Mouse (Mus musculus) heart, adult 9 months (tissue): ENCODE data around the gene Ankrd34a.

Experiments
- DNase-seq, 2 experiments: peaks; one replicate each; pipeline ENCODE4 v3.0.0; 2022; ENCODE audit warnings: low spot score in 2 of 2

The Ankrd34a gene

DNA sequence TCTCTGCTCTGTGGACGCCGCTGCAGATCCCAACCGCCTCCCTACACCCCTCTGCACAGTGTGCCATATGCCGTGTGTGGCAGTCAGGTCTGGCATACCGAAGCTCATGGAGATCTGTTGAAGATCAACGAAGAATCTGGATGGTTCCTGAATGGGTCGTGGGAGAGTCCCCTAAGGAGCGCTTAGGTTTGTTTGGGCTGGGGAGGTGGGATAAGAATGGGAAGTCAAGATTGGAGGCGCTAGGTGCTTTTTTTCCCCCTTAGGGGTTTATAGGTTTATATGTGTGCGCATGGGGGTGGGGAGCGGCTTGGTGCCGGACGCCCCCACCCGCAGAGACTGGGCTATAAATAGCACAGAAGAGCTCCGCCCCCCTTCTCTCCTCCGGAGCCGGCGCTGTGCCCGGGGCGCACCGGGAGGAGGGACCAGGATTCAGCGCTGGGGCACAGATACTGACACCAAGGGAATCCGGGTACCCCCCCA is at the start of gene Ankrd34a:
TSS of gene Ankrd34a (plus strand) at position 409 of the 480 bp plus-strand sequence.
- DNase-seq, result peak; percentile 56 to 65

DNA sequence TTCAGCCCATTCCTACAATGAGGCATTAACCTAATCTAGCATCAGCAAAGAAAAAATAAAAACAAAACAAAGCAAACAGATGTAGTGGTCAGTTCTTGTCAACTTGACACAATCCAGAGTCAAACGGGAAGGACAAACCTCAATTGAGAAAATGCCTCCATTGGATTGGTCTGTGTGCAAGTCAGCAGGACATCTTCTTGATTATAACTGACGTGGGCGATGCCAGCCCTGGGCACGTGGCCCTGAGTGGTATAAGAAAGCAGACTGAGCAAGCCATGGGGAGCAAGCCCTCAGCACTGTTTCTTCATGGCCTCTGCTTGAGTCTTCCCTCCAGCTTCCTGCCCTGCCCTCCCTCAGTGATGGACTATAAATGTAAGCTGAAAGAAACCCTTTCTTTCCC is 49.6 kb upstream of the Ankrd34a start:
- no peak for DNase-seq

DNA sequence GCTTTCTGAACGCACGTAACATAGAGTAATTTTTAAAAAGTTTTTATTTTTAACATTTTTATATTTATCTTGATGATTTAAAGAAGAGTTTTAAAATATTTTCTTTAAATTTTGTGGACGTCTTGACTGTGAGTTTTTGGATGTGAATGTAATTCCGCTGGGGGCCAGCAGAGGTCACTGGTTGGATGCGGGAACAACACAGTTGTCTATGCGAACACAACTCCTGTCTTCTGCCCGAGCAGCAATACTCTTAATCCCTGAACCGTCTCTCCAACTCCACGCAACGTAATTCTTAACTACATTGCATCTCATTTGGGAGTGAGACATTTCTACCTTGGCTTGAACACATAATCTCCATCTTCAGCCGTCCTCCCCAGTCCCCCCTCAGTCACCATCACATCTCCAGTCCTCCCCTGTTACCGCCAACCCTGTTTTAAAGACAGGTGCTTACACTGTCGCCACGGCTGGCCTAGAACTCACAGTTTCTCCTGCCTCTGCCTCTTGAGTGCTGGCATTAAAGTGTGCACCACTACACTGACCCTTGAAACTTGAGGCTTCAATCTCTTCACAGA is 49.0 kb upstream of the Ankrd34a start:
- no peak for DNase-seq

DNA sequence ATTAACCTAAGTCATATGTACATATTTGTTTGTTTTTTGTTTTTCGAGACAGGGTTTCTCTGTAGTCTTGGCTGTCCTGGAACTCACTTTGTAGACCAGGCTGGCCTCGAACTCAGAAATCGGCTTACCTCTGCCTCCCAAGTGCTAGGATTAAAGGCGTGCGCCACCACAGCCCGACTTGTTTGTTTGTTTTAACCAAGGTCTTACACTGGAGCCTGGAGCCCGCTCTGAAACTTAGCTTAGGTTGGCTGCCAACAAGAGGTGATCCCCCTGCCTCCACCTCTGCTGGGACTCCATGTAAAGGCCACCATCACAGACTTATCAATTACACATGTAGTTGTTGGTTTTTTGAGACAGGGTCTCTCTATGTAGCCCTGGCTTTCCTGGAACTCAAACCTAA is 47.6 kb upstream of the Ankrd34a start:
- no peak for DNase-seq

DNA sequence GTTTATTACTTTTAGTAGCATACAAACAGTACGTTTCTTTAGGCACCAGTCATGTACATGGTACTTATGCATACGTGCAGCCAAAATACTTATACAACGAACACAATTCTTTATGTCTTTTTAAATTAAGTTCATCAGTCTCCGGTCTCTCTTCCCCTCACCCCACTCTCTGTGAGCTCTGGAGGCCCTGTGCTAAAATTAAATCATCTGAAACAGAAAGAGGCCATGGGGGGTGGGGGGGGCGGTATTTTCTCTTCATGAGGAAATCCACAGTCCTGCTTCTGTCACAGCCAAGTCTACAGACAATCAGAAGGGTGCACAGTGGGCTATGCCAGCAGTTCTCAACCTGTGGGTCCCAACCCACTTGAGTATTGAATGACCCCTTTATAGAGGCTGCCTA is 47.1 kb upstream of the Ankrd34a start:
- no peak for DNase-seq

DNA sequence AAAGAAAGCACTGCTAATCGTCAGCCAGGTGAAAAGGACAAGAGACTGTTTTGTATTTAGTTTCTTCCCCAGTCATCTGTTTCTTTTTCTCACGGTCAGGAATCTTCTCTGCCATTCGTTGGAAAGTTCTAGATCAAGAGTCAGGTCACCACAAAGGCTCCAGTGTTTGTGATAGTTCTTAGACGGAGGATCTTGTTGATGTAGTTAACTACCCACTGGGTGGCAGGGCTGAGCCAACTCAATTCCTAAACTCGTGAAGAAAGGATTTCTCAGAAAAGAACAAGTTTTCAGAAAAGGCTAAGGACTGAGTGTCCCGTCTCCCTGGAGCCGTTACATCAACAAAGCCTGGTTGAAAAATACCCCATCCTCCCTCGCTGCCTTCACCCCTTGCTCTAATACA is 45.2 kb upstream of the Ankrd34a start:
- peak; percentile 69 to 81 for DNase-seq

DNA sequence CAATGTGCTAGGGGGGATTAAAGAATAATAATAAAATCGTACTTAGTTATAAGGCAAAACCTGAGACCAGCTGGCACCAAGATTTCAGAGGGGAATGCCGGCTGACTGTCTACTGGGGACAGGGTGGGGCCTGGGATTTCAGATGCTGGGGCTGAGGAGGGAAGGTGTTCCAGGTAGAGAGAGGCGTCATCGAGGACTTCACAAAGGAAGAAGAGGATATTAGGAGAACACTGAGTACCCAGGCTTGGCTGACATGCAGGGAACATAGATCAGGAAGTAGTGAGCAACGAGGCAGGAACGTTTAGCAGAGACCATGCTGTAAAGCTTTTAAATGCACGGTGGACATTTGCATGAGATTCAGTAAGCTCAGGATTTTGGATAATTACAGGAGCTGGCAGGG is 44.5 kb upstream of the Ankrd34a start:
- peak; percentile 28 to 56 for DNase-seq

DNA sequence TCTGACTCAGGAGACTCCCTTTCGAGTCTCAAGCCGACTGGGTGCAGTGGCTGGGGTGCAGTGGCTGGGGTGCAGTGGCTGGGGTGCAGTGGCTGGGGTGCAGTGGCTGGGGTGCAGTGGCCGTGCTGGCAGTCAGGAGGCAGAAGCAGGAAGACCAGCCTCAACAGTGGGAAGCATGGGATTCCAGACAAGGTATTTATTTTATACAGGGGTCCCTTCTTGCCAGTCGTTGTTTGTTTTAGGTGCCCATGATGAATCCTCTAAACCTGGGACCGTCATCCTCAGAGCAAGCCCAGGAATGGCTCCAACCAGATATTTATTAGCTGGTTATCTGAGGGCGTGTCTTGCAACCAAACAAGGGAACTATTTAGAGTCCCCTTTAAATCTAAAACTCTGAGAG is 42.8 kb upstream of the Ankrd34a start:
- DNase-seq, result no peak

DNA sequence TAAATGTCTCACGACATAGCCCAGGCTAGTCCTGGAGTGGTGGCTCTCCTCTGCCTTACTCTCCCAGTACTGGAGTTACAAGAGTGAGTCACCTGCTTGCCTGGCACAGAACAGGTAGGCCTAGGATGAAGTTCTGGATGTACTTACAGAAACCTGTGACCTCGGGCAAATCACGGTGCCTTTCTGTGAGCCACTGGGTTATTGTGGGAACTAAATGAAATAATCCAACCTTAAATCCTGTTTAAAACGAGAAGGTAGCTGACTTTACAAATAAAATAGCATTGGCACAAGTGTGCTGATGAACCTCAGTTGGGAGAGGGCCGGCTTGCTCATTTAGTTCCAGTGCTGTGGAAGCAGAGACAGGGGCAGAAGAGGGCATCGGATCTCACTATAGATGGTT is 42.2 kb upstream of the Ankrd34a start:
- DNase-seq, result no peak

DNA sequence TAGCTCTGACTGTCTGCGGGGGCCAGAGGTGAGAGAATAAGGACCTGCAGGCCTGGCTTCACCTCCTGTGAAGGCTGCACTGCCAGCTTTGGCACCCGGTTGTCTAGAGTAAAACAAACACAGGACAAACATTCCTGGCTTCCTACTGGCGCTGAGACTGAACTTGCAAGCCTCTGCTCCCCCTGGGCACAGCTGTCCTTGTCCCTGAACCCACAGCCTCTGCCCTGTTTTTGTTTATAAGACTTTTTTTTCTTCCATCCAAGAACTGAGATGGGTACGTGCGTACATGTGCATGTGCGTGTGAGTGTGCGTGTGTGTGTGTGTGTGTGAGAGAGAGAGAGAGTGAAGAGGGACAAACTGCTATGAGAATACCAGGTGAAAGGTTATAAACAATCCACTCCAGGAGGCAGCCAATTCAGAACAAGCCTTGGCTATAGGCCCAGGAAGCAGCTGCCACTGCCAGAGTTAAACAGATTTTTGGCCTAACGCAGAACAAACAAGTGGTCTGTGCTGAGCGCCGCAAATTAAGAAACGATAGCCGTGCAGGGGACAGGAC is 41.3 kb upstream of the Ankrd34a start:
- peak; percentile 93 to 94 for DNase-seq

DNA sequence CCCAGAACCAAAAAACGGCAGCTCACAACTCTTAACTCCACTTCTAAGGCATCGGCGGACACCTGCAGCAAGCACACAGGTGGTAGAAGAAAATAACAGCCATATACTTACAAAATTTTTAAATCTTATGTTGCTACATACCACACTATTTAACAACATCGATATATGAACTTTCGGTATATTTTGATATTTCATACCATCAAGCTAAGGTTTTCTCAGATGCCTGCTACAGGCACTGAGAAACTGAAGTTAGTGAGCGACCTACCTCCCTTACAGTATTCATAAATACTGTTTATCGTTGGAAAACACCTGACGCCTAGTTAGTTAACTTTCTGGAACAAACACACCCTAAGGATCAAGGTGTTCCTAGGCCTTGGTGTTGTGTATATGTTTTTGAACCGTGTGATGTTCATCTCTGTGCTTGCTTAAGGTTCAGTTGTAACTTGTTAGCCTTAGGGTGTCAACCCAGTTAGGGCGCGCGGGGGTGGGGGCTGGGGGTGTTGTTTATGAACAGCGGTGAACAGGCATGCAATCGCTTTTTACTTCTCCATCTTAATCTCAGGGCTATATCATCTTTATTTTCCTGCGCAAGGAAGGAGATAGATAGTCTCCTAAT is 40.3 kb upstream of the Ankrd34a start:
- peak in 1 of 2 experiments; percentile 19 for DNase-seq

DNA sequence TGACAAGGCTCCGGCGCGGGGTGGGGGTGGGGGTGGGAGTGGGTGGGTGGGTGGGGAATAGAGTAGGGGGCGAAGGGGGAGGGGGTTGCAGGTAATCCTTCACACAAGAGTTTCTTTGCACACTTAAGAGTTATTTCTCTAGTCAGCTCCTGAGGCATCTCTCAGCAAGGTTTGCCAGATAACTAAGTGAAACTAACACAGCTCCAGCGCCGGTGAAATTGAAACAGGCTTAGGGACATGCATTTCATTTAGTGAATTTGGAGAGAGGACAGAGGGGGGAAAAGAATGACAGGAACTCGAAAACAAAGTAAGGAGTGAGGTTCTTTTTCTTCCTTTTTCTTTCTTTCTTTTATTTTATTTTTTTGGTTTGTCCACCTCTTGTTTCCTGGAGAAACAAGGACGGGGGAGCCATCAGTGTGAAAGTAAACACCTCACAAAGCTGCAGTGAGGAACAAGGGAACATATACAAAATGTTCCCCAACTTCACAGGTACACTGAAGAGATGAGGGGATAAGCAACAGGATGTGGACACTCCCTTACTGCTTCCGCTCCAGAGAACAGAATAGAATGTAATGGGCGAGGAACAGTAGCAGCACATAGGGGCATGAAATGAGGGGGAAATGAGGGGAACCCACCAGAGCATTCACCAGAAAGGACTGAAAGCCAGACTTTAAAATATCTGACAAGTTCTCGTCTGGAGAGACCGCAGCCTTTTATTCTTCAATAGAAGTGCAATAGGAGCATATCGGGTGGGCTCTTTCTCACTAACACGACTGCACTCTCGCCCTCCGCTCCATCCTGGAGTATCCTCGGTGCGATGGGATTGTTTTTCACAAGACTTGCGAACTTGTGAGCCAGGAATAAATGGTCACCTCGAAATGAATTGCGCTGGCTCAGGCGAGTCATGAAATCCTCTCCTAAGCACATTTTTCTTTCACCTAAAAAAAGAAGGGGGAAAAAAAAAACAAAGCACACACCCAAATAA is 39.5 kb upstream of the Ankrd34a start:
- peak; percentile 48 to 75 for DNase-seq

DNA sequence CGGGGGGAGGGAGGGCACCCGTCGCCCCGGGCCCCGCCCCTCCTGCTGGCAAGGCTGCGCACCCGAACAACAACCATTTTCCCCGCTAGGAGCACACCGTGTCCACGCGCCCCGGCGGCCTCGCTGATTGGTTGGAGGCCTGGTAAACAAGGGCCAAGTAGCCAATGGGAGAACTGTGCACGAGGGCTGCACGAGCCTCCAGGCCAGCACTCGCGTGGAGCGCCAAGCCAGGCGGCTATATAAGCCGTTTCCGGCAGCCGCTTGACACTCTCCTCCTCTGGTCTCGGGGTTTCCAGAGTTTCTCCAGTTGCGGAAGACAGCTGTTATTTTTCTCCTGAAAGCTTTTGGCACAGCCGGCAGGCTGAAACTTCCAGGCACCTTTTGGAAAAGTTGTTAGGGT is 38.7 kb upstream of the Ankrd34a start, which contains the start of gene Txnip:
TSS of gene Txnip (plus strand) at position 264 of the 400 bp plus-strand sequence.
- DNase-seq, result peak; percentile 100

DNA sequence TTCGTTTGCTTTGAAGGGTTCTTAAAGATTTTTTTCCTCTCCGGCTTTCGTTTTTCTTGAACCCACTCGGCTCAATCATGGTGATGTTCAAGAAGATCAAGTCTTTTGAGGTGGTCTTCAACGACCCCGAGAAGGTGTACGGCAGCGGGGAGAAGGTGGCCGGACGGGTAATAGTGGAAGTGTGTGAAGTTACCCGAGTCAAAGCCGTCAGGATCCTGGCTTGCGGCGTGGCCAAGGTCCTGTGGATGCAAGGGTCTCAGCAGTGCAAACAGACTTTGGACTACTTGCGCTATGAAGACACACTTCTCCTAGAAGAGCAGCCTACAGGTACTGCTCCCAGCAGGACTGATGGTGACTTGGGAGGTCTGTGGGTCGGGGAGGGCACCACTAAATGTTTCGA is 38.3 kb upstream of the Ankrd34a start:
- no peak for DNase-seq

DNA sequence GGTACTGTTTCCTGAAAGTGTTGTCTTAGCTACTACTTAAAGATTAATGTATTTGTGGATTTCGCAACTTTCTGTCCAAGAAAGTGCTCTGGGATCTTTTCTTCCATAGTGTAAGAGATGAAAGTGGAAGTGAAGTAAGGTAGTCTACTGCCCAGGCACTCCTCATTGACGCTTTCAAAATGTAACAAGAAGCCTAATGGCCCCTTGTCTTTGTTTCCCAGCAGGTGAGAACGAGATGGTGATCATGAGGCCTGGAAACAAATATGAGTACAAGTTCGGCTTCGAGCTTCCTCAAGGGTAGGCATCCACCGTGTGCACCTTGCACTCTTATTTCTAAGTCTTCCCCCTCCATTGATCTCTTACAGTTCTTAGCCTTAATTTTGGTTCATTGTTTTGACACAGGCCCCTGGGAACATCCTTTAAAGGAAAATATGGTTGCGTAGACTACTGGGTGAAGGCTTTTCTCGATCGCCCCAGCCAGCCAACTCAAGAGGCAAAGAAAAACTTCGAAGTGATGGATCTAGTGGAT is 37.7 kb upstream of the Ankrd34a start:
- DNase-seq, result peak in 1 of 2 experiments; percentile 30

DNA sequence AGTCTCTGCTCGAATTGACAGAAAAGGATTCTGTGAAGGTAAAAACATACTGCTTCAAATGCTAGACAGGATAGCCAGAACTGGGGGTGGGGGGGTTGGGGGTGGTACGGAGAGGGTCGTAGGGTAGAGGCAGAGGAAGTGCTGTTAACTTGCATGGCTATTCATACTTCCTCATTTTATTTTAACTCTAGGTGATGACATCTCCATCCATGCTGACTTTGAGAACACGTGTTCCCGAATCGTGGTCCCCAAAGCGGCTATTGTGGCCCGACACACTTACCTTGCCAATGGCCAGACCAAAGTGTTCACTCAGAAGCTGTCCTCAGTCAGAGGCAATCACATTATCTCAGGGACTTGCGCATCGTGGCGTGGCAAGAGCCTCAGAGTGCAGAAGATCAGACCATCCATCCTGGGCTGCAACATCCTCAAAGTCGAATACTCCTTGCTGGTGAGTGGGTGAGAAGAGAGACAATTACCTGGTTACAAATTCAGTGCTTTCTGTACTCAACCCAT is 37.0 kb upstream of the Ankrd34a start:
- peak in 1 of 2 experiments; percentile 43 for DNase-seq

DNA sequence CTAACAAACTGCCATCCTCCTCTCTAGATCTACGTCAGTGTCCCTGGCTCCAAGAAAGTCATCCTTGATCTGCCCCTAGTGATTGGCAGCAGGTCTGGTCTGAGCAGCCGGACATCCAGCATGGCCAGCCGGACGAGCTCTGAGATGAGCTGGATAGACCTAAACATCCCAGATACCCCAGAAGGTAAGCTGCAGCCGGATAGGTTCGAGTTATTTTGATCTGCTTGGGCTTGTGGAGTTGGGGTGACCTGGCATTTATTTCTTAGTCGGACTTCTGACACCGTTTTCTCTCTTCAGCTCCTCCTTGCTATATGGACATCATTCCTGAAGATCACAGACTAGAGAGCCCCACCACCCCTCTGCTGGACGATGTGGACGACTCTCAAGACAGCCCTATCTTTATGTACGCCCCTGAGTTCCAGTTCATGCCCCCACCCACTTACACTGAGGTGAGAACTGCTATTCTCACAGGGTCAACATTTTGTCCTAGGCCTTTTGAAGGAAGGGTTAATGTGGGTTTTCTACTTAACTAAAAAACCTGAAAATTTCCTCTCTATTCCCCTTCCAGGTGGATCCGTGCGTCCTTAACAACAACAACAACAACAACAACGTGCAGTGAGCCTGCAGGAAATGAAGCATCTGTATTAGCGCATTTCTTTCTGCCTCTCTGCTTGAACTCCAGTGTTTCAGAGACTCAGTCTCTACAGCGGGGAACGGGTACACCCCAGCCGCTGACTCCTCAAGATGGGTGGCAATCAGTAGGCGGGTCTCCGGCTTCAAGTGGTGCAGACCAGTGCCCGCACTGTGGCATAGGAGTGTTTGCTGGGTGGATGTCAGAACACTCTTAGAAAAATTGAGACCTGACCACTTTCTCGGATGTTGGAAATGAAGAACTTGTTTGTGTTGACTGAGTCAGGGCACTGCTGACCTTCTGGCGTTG is 36.3 kb upstream of the Ankrd34a start:
- peak; percentile 40 to 48 for DNase-seq

DNA sequence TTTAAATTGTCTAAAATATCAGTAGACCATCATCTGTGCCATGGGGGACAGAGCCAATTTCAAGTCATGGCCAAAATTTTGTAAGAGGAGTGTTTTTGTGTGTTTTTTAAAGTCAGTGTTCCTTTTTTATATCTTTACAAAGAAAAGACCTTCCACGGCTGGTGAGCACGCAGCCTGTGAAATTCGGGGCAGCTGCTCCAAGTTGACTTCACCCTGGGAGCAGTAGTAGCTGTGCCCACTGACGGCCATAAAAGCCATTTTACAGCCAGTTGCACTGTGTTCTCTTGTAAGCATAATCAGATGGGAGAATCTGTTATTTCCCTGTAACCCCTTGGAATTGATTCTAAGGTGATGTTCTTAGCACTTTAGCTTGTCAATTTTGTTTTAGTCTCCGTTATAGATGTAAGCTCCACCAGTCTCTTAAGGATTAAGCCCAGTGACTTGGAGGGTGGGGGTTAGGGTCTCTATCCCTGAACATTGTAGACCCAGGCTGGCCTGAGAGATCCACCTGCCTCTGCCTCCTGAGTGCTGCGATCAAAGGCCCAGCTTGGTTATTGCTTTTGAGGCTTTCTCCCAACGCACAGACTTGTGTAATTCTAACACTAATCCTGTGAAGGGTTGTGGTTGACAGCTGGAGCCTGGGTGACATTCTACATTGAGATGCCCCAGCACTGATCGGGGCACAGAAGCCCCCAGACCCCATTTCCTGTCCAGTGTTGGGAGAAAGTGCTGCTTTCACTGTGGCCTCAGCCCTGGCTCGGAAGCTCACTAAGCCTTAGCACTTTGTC is 35.4 kb upstream of the Ankrd34a start:
- DNase-seq, result peak in 1 of 2 experiments; percentile 29

DNA sequence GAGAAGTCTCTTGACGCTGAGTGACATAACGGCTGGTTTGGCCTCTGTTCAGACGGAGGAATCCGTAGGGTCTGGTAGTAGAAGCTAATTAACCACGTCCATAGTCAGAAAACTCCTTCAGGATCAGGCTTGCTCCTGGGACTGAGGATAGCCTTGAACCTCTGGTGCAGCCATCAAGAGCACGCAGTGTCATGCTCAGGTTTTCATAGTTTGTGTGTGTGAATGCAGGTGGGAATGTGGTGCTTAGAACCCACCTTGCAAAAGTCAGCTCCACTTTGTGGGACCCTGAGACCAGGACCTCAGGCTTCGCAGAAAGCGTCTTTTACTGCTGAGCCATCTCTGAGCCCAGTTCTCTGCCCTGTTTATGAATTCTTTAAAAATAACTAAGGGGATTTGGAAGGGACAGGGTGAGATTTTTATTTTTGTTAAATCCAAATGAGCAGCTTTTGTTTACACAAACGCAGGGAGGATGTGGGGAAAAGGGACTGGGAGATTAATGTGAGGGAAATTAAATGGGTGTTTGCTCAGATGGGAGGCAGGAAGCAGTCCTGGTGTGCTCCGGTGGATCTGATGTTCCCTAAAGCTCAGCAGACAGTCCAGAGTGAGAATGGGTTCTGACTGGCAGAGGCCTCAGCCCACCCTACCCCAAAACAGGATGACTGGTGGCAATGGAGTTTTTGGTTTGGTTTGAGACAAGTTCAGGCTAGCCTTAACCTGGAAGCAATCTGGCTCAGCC is 34.3 kb upstream of the Ankrd34a start:
- peak; percentile 68 to 69 for DNase-seq
